Mouse (Mus musculus) kidney, embryonic 15.5 days (tissue): Measurements from ENCODE around the gene Fabp2. TPM values are rescaled to one million over a fixed set of nuclear protein-coding genes. Genes with fewer than 3 reads are reported as not detected.
A peak's percentile ranks its signal among the peaks of the same experiment; 100 is the strongest.

Experiments used
- ATAC-seq: fragments of 200-750 bp; cut with Nextera tagmentation; replicated peaks from 2 replicates; pipeline ENCODE4 v1.8.0; 2017; ENCODE audit warnings: moderate TSS enrichment; ENCODE audit not compliant: low FRiP score
- H3K27ac ChIP-seq: fragments of 300-500 bp; sonication (generic); 2 replicates; pipeline ENCODE4 v1.5.1; 2015; ENCODE audit warnings: mild to moderate bottlenecking, inconsistent platforms
- H3K27me3 ChIP-seq: fragments of 300-500 bp; sonication (generic); 2 replicates; pipeline ENCODE4 v1.6.1; 2015; ENCODE audit warnings: inconsistent platforms
- H3K36me3 ChIP-seq: fragments of 300-500 bp; sonication (generic); 2 replicates; pipeline ENCODE4 v1.6.1; 2015; ENCODE audit warnings: inconsistent platforms
- H3K4me1 ChIP-seq: fragments of 300-500 bp; sonication (generic); 2 replicates; pipeline ENCODE4 v1.6.1; 2015; ENCODE audit warnings: inconsistent platforms
- H3K4me2 ChIP-seq: fragments of 300-500 bp; sonication (generic); 2 replicates; pipeline ENCODE4 v1.6.1; 2015; ENCODE audit warnings: moderate library complexity, mild to moderate bottlenecking, inconsistent platforms
- H3K4me3 ChIP-seq: fragments of 300-500 bp; sonication (generic); replicated peaks from 2 replicates; pipeline ENCODE4 v1.5.1; 2015; ENCODE audit warnings: mild to moderate bottlenecking, inconsistent platforms
- H3K9ac ChIP-seq: fragments of 300-500 bp; sonication (generic); 2 replicates; pipeline ENCODE4 v1.6.1; 2015; ENCODE audit warnings: mild to moderate bottlenecking, inconsistent platforms
- H3K9me3 ChIP-seq: fragments of 300-500 bp; sonication (generic); replicated peaks from 2 replicates; pipeline ENCODE4 v1.6.1; 2016; ENCODE audit warnings: inconsistent platforms
- WGBS: fragments of 180-500 bp; shearing (Covaris S2); methylation state at CpG from one replicate; pipeline ENCODE4 v1.1.7; 2015; ENCODE audit warnings: mixed read lengths; 5-methylcytosine and 5-hydroxymethylcytosine counted together
- polyA plus RNA-seq: library from polyadenylated mRNA; unstranded; fragments of >200 nt; fragmentation: Nextera tagmentation; extraction: Ambion mirVana; gene quantifications from 2 replicates; pipeline ENCODE4 v1.2.1, GENCODE M21; 2015

Gene Fabp2
- polyA plus RNA-seq, 1 experiment from 2014 or later, result 0.16 TPM

GRCm38 (mm10) chr3:122887505-122888301 is 7.2 kb upstream of the Fabp2 start:
- Histone ChIP-seq H3K27ac (no peak overlapping the region), H3K9ac (no peak overlapping the region), H3K9me3 (no peaks in the 10 kb centered on the region), H3K4me1 (no peaks in the 10 kb centered on the region), H3K27me3 (no peaks in the 10 kb centered on the region), H3K36me3 (no peaks in the 10 kb centered on the region), H3K4me2 (no peak overlapping the region), H3K4me3 (no peak overlapping the region)
- 81% methylated on average over 4 of the region's 4 CpGs for WGBS
- no peak for ATAC-seq

DNA sequence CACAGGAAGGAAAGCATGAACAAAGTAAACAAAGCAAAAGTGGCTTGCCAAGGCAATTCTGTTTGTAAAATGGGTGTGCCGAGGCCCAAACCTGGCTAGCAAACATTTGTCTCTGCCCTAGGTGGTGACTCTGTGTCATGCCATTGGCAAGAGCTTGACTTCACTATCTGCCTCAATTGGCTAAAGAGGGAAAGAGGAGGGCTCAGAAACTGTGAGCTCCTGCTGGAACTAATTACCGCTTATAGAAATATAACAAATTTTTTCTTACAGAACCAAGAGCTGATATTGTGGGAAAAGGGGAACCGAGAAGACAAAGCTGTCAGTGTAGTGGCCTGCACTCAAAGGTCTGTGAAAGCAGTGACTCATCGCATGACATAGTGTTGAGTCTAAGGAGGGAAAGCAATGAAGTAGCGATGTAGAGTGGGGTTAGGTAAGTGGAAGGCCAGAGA is 6.5 kb upstream of the Fabp2 start:
- H3K4me3 ChIP-seq, result no peak overlapping the region
- H3K27ac ChIP-seq, result no peak overlapping the region
- no peak for ATAC-seq
- no peak overlapping the region for H3K4me2 ChIP-seq
- H3K9ac ChIP-seq, result no peak overlapping the region
- H3K36me3 ChIP-seq, result no peaks in the 10 kb centered on the region
- H3K4me1 ChIP-seq, result no peaks in the 10 kb centered on the region
- H3K27me3 ChIP-seq, result no peaks in the 10 kb centered on the region
- no peaks in the 10 kb centered on the region for H3K9me3 ChIP-seq
- 79% methylated on average over 5 of the region's 5 CpGs for WGBS

GRCm38 (mm10) chr3:122895189-122895731 is 388 bp downstream of the Fabp2 start:
- no peak for ATAC-seq
- no peaks in the 10 kb centered on the region for H3K4me1 ChIP-seq
- no peak overlapping the region for H3K9ac ChIP-seq
- H3K9me3 ChIP-seq, result no peaks in the 10 kb centered on the region
- no peak overlapping the region for H3K27ac ChIP-seq
- H3K4me2 ChIP-seq, result no peak overlapping the region
- 85% methylated on average over 11 of the region's 11 CpGs for WGBS
- H3K4me3 ChIP-seq, result no peak overlapping the region
- H3K27me3 ChIP-seq, result no peaks in the 10 kb centered on the region
- no peaks in the 10 kb centered on the region for H3K36me3 ChIP-seq

- Histone ChIP-seq H3K4me3 (no peak overlapping the region), H3K9ac (no peak overlapping the region), H3K27me3 (no peaks in the 10 kb centered on the region), H3K9me3 (no peaks in the 10 kb centered on the region), H3K4me2 (no peak overlapping the region), H3K27ac (no peak overlapping the region), H3K4me1 (no peaks in the 10 kb centered on the region), H3K36me3 (no peaks in the 10 kb centered on the region)
- WGBS, result 62% methylated on average over 6 of the region's 6 CpGs
- ATAC-seq, result no peak
These were observed 3.4 kb downstream of the Fabp2 start for GRCm38 (mm10) chr3:122898254-122898653.

DNA sequence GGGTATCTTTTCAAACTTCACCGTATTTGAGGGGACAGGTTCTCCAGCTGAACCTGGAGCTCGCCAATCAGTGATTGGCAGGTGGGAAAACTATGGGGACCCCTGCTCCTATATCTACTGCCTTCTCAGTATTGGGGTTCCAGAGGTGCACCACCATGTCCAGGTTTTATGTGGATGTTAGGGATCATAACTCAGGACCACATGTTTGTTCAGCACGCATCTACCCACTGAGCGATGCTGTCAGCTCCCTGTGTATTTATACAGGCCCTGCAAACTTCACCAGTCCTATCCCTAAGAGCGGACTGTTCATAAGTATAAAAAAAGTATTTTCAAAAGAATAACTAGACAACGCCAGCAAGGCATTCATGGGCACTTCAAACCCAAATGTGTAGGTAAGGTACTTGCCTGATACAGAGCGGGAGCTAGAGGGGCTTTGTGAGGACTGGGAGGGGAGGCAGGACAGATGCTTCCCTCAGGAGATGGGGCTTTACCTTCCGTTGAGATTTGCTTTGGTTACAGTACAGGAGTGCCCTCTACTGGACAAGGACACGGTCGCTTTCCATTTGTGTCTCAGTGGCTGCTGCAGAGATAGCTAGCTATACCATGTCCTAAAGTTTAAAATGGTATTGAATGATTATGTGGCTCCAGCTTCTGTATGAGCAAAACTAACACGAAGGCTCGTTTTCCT is 9.0 kb downstream of the Fabp2 start:
- no peaks in the 10 kb centered on the region for H3K4me1 ChIP-seq
- H3K4me2 ChIP-seq, result no peak overlapping the region
- H3K27me3 ChIP-seq, result no peaks in the 10 kb centered on the region
- 0 out of 2 replicates have a peak, but pooled peaks have one; percentile 33 for ATAC-seq
- H3K4me3 ChIP-seq, result no peak overlapping the region
- no peaks in the 10 kb centered on the region for H3K36me3 ChIP-seq
- H3K9me3 ChIP-seq, result no peaks in the 10 kb centered on the region
- 43% methylated on average over 12 of the region's 12 CpGs for WGBS
- no peak overlapping the region for H3K9ac ChIP-seq
- H3K27ac ChIP-seq, result no peak overlapping the region

GRCm38 (mm10) chr3:122907841-122908240 is 13.0 kb downstream of the Fabp2 start:
- no peak overlapping the region for H3K4me2 ChIP-seq
- H3K27me3 ChIP-seq, result no peaks in the 10 kb centered on the region
- H3K36me3 ChIP-seq, result no peaks in the 10 kb centered on the region
- no peak overlapping the region for H3K27ac ChIP-seq
- no peaks in the 10 kb centered on the region for H3K4me1 ChIP-seq
- no peaks in the 10 kb centered on the region for H3K9me3 ChIP-seq
- H3K9ac ChIP-seq, result no peak overlapping the region
- 90% methylated on average over 2 of the region's 2 CpGs for WGBS
- no peak overlapping the region for H3K4me3 ChIP-seq
- ATAC-seq, result no peak

DNA sequence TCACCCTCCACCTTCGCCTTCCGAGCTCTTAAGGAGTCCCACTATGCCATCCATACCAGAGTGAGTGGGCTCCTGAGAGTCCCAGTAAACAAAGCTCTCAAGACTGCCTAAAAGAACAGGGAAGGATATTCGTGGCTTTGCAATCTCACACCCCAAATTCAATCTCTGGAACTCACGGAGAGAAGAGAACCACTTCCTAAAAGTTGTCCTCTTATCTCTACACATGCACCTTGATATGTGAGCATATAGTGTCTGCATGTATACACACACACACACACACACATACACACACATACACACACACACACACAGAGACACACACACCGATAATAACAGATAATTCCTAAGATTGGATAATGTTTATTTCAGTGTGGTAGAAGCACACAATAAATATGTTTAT is 20.6 kb downstream of the Fabp2 start:
- Histone ChIP-seq H3K27ac (no peak overlapping the region), H3K27me3 (no peaks in the 10 kb centered on the region), H3K4me1 (peaks cover 2% of the 10 kb centered on the region; the same call in 1 of the 2 replicates), H3K4me3 (no peak overlapping the region), H3K4me2 (no peak overlapping the region), H3K36me3 (no peaks in the 10 kb centered on the region), H3K9me3 (no peaks in the 10 kb centered on the region), H3K9ac (no peak overlapping the region)
- WGBS, result 90% methylated on average over 5 of the region's 5 CpGs
- no peak for ATAC-seq

DNA sequence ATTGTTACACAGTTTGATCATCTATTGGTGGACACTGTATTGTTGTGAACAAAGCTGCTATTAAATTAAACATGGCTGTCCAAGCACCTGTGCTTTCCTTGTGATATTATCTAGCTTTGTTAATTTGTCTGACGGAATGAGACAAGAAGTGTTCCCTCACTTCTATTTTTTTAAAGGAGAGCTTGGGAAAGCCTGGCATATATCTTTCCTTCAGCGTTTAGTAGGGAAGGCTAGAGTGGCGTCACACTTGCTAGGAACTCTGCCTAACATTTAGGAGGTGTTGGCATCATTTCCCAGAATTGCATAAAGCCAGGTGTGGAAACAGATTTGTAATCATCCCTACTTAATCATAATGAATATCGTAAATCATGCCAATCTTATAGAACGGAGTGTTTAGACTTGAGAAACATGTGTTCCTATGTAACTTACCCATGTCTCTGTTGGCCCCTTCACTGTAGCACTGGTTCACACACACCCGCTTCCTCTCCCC is 21.4 kb downstream of the Fabp2 start:
- WGBS, result 84% methylated on average over 6 of the region's 6 CpGs

GRCm38 (mm10) chr3:122918672-122919071 is 23.8 kb downstream of the Fabp2 start:
- H3K36me3 ChIP-seq, result no peaks in the 10 kb centered on the region
- H3K27me3 ChIP-seq, result no peaks in the 10 kb centered on the region
- no peak overlapping the region for H3K27ac ChIP-seq
- no peak overlapping the region for H3K9ac ChIP-seq
- no peak for ATAC-seq
- no peaks in the 10 kb centered on the region for H3K9me3 ChIP-seq
- WGBS, result 74% methylated on average over 2 of the region's 2 CpGs
- no peak overlapping the region for H3K4me3 ChIP-seq
- H3K4me2 ChIP-seq, result no peak overlapping the region
- H3K4me1 ChIP-seq, result peaks cover 13% of the 10 kb centered on the region

More for the DNA sequence above, 21.4 kb downstream of the Fabp2 start:
- no peak for ATAC-seq
- H3K9me3 ChIP-seq, result no peaks in the 10 kb centered on the region
- H3K4me2 ChIP-seq, result no peak overlapping the region
- no peak overlapping the region for H3K9ac ChIP-seq
- H3K27ac ChIP-seq, result no peak overlapping the region
- no peak overlapping the region for H3K4me3 ChIP-seq
- H3K4me1 ChIP-seq, result peaks cover 6% of the 10 kb centered on the region
- no peaks in the 10 kb centered on the region for H3K36me3 ChIP-seq
- no peaks in the 10 kb centered on the region for H3K27me3 ChIP-seq

DNA sequence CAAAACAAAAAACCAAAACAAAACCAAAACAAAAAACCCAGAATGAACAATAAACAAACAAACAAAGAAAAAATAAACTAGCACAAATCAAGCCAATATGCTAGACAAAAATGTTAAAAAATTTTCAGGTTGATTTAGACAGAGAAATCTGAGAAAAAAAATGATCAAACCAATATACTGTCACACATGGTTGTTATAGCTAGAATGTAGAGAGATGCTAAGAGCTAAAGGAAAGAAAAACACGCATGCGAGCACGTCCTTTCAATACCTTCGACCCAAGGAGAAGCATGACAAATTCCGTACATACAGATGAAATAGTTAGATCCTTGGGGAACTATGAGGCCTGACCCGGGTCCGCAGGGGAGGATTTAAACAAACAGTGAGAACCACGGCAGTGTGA is 24.4 kb downstream of the Fabp2 start, which contains the start of gene Gm10959:
Gene Gm10959 (minus strand): TSS at position 101 of the 400 bp plus-strand sequence.
- no peaks in the 10 kb centered on the region for H3K9me3 ChIP-seq

DNA sequence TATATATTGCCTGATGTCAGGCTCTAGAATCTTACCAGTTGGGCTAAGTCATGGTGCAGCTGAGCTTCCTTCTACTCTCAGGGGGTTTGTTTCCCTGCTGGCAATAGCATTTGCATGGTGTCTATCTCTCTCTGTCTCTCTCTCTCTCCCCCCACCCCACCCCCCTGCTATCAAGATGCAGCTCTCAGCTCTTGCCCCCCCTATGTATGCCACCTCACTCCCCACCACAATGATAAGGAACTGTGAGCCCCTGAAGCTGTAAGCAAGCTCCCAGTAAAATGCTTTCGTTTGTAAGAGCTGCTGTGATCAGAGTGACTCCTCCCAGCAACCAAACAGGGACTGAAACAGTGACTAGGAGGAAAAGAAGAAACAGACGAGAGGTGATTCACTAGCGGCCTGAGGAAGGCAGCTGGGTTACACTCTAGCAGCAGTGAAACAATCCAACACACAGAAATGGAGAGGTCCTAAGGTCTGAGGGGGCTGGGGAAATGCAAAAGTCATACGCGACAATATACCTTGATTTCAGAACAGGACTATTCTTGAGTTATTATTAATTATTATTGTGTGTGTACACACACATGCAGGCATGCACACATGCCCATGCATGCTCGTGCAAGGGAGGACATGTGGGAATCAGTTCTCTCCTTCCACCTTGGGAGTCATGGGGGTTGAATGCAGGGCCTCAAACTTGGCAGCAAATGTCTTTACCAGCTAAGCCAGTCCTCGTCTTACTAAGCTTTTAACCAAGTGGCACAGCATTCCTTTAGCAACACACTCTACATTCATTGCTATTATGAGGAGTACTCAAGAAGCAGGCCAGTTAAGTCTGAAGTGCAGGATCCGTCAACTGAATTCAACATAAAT is 25.9 kb downstream of the Fabp2 start:
- Histone ChIP-seq H3K4me3 (no peak overlapping the region), H3K4me2 (no peak overlapping the region), H3K9ac (no peak overlapping the region), H3K27ac (0 out of 2 replicates have a peak overlapping the region, but pooled peaks have one; percentile 20), H3K9me3 (no peaks in the 10 kb centered on the region), H3K27me3 (no peaks in the 10 kb centered on the region), H3K4me1 (peaks cover 14% of the 10 kb centered on the region), H3K36me3 (no peaks in the 10 kb centered on the region)
- no peak for ATAC-seq
- 72% methylated on average over 8 of the region's 8 CpGs for WGBS

More for the DNA sequence above, 24.4 kb downstream of the Fabp2 start, which contains the start of gene Gm10959:
- no peak within 1 kb of the TSS for H3K9ac ChIP-seq
- 51% methylated on average over 8 of the region's 8 CpGs for WGBS
- no peak within 1 kb of the TSS for H3K4me3 ChIP-seq
- H3K27ac ChIP-seq, result no peak within 1 kb of the TSS
- H3K27me3 ChIP-seq, result no peaks in the 10 kb centered on the region
- H3K4me2 ChIP-seq, result no peak within 1 kb of the TSS
- H3K36me3 ChIP-seq, result no peaks in the 10 kb centered on the region
- H3K4me1 ChIP-seq, result peaks cover 13% of the 10 kb centered on the region
- no peak for ATAC-seq
